Mouse (Mus musculus) skeletal muscle tissue, adult 2 months (tissue): Measurements from ENCODE around the gene Olfr924.
"Not testable (repeated sequence)": the region's sequence is repeated elsewhere in the genome, so short reads cannot be mapped to it uniquely, and the experiment has no call there.

ENCODE experiments used
- DNase-seq: peaks from one replicate; pipeline ENCODE4 v3.0.0-alpha.2; 2012; ENCODE audit warnings: low read depth, low spot score

Olfr924 gene

DNA sequence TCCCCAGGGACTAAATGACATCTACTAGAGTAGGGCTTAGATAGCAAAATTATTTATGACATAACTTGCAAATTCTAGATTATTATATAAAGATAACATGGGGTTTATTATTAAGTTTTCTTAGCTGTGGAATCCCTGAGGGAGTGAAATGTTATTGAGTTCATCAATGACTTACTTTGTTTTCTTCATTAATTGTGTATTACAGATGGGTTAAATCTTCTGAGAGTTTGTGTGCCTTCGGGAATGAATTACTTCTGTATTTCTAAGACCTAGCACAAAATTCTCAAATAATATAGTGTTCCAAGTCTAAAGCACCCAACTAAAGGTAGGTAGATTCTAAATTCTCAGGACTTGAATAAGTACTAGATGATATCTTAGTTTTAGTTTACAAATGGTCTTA lies at the start of gene Olfr924:
Gene Olfr924, plus strand, starts transcription at position 301 of the 400 bp plus-strand sequence.
- DNase-seq, result no peak

GRCm38 (mm10) chr9:38805696-38806095 lies 38.6 kb upstream of the Olfr924 start:
- DNase-seq, result no peak

GRCm38 (mm10) chr9:38814314-38814713 lies 29.9 kb upstream of the Olfr924 start, which contains the start of gene Olfr922:
TSS of gene Olfr922 (plus strand) at chr9:38814614.
- no peak for DNase-seq

DNA sequence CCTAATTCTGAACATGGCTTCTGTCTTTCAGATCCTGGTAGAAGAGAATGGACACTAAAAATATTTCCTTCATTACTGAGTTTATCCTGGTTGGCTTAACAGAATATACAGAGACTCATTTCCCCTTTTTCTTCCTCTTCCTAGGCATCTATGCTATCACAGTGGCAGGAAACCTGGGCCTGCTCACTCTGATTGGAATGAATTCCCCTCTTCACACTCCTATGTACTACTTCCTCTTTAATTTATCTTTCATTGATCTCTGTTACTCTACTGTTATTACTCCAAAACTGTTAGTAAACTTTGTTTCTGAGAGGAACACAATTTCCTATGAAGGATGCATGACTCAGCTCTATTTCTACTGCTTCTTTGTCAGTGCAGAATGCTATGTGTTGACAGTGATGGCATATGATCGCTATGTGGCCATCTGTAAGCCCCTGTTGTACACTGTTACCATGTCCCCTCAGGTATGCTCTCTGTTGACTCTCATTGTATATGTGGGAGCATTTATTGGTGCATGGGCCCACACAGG lies 28.7 kb upstream of the Olfr924 start:
- DNase-seq, result no peak

GRCm38 (mm10) chr9:38826245-38826644 lies 18.0 kb upstream of the Olfr924 start, which contains the start of gene Olfr923:
TSS of gene Olfr923 (plus strand) at chr9:38826545.
- no peak for DNase-seq

- no peak for DNase-seq
Measured at GRCm38 (mm10) chr9:38833027-38833426, 11.2 kb upstream of the Olfr924 start.

- DNase-seq, result no peak
Measured at GRCm38 (mm10) chr9:38854760-38855159, 10.5 kb downstream of the Olfr924 start, which contains the start of gene Olfr26. TSS of gene Olfr26 (plus strand) at chr9:38855060.

DNA sequence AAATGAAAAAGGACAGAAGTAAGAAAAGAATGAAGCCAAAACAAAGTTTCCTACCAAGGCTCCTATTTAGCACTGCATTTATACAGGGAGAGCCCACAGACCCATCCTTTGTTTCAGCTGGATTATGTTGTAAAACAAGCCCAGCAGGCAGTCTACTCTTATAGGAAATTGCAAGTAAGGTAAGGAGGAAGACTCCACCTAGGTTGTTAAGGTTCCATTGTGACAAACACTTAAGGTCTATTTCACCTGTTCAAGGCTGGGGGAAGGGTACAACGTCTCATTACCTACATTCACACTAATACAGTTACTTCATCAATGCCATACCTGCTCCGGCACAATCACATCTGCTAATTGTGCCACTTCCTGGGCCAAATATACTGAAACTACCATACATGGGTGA lies 30.6 kb downstream of the Olfr924 start:
- not testable (repeated sequence) for DNase-seq

DNA sequence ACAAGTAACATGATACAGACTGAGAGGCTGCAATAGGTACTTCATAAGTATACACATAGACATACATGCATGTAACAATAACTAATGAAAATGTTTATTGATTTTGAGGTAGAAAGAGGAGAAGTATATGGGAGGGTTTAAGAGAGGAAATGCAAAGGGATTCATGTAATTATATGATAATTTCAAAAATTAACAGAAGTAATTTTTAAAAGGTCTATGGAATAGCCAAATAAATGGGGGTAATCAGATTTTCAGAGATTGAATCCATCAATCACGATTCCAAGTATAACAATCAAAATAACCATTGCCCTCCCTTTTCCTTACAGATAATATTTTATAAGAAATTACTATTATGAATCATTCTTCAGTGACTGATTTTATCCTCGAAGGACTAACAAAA lies 32.6 kb downstream of the Olfr924 start, which contains the start of gene Olfr926:
Gene Olfr926, plus strand, starts transcription at position 301 of the 400 bp plus-strand sequence.
- no peak for DNase-seq
